Mouse (Mus musculus) effector memory CD4-positive, alpha-beta T cell, adult 7 months (primary cell): Measurements from ENCODE around the gene E130308A19Rik. TPM values are rescaled to one million over a fixed set of nuclear protein-coding genes. Genes with fewer than 3 reads are reported as not detected.

Experiments used
- polyA plus RNA-seq: library from polyadenylated mRNA; unstranded; fragments of 100-300 nt; shearing (Covaris generic); gene quantifications from one replicate; pipeline ENCODE4 v1.2.1, GENCODE M21; 2017

E130308A19Rik gene
- polyA plus RNA-seq = 11.1 TPM

DNA sequence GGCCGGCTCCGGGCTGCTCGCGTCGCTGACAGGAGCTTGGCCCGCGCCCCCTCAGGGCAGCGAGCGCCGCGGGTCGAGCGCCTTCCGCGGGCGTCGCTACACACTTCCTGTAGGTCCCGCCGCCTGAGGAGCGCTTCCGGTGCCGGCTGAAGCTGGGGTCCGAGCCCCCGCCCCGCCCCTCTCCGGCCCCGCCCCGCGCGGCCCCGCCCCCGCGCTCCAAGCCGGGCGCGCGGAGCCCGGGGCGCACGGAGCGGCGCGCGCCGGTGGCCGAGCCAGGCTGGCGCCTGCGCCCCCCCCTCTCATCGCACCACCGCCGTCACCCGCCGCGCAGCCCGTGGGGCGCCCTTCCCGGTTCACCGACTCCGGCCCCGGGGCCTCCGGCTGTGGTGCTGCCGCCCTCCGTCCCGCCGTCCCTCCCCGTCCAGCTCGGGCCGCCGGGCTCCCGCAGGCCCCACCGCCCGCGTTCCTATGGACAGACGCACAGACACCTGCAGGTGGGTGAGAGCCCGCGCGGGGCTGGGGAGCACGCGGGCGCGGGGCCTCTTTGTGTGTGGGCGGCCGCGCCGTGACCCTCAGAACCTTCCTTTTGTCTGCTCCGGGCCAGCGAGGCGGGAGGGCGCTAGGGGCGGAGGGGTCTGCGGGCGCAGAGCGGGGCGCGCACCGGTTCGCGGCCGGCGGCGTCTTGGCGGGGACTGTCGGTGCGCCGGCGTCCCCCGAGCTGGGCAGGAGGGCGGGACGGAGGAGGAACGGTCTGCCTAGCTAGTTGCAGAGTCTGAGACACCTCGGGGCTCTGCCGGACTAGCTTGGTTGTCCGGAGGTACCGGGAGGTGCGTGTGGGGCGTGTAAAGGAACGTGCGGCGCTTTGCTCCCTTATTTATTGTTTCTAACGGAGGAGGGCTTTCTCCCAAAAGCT, at the start of gene E130308A19Rik:
TSS of gene E130308A19Rik (plus strand) at position 214 of the 913 bp plus-strand sequence.

DNA sequence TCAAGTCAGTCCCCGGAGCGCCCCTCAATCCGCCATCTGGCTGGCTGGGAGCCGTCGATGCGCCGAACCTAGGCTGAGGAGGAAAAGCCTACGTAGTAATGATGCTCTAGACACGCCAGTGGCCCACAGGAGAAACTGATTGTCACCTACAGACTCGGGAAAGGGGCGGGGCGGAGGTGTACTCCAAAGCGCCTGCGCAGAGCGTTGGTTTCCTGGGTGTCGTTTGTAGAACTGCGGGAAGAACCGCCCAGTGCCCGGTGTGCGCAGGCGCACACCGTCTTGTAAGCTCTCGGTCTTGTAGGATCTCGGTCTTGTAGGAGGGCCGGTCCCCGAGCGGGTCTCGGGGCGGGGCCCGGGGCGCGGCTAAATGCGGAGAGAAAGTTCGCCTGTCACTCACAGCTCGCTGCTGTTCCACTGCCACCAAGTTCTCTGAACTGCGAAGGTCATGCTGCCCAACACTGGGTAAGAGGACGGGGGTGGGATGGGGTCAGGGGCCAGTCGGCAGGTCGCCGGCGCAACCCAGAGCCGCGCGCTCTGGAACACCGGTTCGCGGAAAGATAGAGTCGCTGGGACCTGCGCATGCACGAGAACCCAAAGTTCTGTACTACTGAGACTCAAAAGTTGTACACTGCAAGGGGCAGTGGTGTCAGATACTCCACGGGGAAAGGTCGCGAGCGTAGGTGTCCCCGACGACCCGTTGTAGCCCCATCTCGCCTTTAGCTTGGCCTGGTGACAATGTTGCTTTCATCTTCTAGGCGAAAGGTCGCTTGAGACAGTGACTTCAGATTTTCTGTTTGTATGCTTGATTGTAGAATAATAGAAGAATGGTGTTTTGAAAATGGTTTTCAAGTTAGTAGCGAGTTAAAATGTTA, 44.5 kb upstream of the E130308A19Rik start, which contains the start of gene Hsdl2:
TSS of gene Hsdl2 (plus strand) at position 250 of the 872 bp plus-strand sequence.

DNA sequence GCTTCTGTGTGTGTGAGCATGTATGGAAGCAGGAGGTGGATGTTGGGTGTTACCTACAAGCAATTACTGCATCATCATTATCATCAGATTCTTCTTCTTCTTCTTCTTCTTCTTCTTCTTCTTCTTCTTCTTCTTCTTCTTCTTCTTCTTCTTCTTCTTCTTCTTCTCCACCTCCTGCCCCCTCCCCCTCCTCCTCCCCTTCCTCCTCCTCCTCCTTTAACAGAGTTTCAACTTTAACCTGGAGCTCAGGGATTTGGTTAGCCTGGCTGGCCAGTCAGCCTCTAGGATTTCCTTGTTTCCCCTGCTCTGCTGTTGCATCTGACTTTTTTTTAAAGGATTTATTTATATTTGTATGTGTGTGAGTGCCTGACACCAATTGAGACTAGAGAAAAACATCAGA, 175.5 kb downstream of the E130308A19Rik start, which contains the start of gene Inip:
TSS of gene Inip (minus strand) at position 101 of the 400 bp plus-strand sequence.

DNA sequence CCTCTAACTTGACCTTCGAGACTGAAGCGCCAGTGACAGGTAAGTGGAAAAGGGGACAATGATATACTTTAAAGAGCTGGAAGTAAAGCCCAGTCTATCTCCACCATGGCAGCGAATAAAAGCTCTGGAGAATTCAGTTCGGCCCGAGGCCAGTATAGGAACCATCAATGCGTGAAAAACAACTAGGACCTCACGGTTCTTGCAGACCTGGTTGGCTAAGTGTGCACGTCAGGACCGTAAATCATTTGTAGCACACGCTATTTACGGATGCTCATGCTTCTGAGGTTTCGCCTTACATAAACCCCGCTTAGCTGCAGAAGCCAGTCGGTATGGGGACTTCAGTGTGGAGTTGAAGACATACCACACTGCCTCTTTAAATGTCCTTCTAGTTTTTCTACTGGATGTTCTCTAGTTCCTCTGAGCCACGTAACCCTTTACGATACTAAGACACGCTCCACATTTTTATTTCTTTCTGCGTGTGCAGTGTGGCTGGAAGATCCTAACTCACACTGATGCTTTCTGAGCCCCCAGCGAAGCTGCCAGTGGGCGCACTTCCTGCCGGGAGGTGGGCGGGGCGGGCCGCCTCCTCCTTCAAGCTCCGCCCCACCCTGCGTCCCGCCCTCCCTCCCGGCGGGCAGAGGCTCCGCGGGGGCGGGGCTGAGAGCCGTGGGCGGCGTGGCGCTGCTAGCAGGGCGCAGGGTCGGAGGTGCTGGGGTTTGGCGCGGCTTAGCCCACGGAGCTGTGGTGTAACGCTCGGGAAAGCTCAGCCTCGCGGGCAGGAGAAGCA, 179.4 kb downstream of the E130308A19Rik start, which contains the start of gene Snx30:
TSS of gene Snx30 (plus strand) at position 660 of the 787 bp plus-strand sequence.

Other genes starting within 250 kb of the E130308A19Rik start
- 0.89 TPM for gene Susd1, start 187.6 kb upstream of the E130308A19Rik start, polyA plus RNA-seq
- gene Ptbp3, start 76.8 kb upstream of the E130308A19Rik start, polyA plus RNA-seq = 199 TPM
- 32.8 TPM for gene Hsdl2, start 44.6 kb upstream of the E130308A19Rik start, polyA plus RNA-seq
- gene Inip, start 175.4 kb downstream of the E130308A19Rik start, polyA plus RNA-seq = 38.2 TPM
- gene Snx30, start 179.6 kb downstream of the E130308A19Rik start, polyA plus RNA-seq = 8.0 TPM